Mouse (Mus musculus) kidney, adult 2 months (tissue): ENCODE measurements around the gene Dnttip1.

Experiments
- CTCF ChIP-seq: fragments of 200-500 bp; conservative IDR thresholded peaks from 2 replicates; pipeline ENCODE4 v1.5.1; 2011; ENCODE audit warnings: low read depth, mild to moderate bottlenecking, control low read depth, low read length, moderate library complexity, mixed read lengths; ENCODE audit not compliant: insufficient read depth, insufficient read length
- POLR2A ChIP-seq: fragments of 200-500 bp; IDR thresholded peaks from one replicate; pipeline ENCODE4 v1.6.1; 2011; ENCODE audit warnings: low read depth, low read length, control low read depth

- TF ChIP-seq POLR2A (no peak), CTCF (no peak)
These were observed 12.9 kb downstream of the Dnttip1 start for GRCm38 (mm10) chr2:164758692-164759091.
